Mouse (Mus musculus) frontal cortex, postnatal 25 days (tissue): ENCODE measurements at regions not wholly inside any gene's neighbourhood (a gene's known extent, or its start where the extent isn't known, plus 50 kb on each side); places are given as distances from the start of the nearest gene placed in this dataset.
"Not testable (repeated sequence)": the region's sequence is repeated elsewhere in the genome, so short reads cannot be mapped to it uniquely, and the experiment has no call there.

ENCODE experiments used
- DNase-seq, 2 experiments: peaks; one replicate each; pipeline ENCODE4 v3.0.0; 2022; ENCODE audit warnings: low spot score in 2 of 2

DNA sequence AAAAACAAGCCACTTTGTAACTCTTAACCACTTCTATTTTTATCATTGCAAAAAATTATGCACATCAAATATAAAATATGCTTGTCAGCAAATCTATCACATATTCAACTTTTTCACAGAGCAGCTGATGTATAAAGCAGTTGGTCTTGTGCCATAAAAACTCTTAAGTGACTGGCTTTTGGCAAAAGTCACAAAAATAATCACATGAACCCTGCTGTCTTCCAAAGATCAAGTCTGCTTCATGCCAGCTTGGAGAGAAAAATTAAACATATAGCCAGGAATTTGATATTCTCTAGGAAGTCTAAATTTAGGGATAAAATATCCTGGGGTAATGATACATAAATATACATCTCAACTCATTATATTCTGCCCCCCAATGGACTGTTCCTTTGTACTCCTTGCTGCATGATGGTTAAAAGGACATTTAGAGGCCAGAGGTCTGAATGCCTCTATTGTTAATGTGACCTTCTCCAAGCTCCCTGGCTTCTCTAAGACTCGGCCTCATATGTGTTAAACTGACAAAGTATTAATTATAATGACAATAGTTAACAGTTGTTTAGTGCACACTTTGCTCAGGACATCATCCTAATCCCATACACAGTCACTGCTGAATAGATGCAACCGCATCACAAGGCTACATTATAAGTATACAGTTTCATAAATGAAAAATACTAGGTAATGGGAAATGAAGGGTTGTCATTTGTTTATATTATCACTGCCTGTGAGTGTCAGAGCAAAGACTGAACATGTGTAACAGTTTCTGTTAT is 422.9 kb upstream of the Hs3st1 start:
- DNase-seq: no peak

DNA sequence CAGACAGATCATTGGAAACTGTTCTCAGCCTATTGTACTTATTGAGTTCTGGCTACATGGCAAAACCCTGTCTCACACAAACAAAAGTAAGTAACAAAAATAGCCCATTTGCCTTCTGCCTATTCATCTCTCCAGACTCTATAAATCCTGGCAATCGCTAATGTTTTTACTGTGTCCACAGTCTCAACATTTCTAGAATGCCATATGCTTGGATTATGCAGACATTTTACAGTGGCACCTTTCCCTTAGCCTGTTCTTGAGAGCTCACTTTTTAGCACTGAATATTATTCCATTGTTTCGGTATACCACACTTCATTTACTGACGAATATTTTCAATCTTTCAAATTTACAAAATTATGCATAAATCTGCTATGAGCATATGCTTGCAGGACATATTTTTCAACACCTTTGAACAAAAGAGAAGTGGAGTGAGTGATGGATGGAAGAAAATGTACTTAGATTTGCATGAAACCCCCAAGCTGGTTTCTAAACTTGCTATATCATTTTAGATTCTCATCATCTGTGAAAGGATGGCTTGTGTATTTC is 381.5 kb upstream of the Hs3st1 start:
- no peak for DNase-seq

DNA sequence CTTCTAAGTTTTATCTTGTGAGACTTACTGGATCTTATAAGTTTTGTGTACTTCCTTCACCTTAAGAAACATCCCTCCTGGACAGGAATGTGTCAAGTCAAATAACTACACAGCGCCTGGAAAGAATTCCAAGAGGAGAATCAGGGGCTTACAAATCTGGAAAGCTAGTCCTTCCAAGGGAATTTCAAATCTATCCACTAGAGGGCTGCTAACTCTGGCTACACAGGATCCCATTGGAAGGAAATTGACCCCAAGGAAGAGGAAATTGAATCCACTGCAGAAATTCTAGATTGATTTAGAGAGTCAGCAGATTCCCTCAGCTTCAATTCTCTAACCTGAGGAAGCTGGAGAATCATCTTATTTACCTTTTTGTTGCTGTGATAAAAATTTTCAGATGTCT is 369.1 kb upstream of the Hs3st1 start:
- DNase-seq: no peak

- DNase-seq: no peak
These were observed 361.6 kb upstream of the Hs3st1 start for GRCm38 (mm10) chr5:40116849-40117248.

- not testable (repeated sequence) for DNase-seq
These were observed 334.3 kb upstream of the Hs3st1 start for GRCm38 (mm10) chr5:40089576-40089975.

GRCm38 (mm10) chr5:40045288-40045687 is 290.0 kb upstream of the Hs3st1 start:
- no peak for DNase-seq

GRCm38 (mm10) chr5:40034452-40034851 is 279.2 kb upstream of the Hs3st1 start:
- no peak for DNase-seq

DNA sequence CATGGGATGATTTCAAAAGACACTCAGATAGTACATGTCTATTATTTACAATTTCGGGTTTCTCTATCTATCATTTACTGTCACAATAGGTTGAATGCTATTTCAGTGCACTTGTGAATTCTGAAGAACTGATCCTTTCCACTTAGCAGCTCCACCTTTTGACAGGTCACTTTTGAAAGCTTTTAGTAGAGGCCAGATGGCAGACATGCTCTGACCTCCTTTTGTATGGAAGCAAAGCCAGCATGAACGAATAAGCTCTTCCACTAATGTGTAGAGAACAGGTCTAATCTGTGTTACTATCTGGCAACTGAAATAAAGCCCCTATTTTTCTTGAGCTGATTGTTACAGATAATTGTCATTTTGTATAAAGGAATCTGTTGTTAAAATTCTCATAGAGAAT is 278.4 kb upstream of the Hs3st1 start:
- DNase-seq: no peak

DNA sequence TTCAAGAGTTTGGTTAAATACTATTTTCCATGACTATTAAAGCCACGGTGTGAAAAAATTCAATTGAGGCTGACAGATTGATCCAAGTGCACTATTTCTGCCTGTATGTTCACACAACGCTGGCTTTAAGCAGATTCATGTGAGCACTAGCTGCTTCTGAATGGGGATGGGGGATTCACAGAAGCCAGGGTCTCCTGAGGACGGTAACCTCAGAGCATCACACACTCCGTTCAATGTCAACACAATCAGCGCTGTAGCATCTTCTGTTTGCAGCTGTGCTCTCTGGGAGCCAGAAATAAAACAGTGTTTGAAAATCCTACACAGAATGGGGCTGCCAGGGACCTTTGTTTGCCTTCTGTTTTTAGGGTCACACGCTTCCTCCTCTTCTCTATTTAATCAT is 275.0 kb upstream of the Hs3st1 start:
- no peak for DNase-seq

GRCm38 (mm10) chr5:40015946-40016345 is 260.7 kb upstream of the Hs3st1 start:
- DNase-seq: no peak

GRCm38 (mm10) chr5:39988039-39988438 is 232.8 kb upstream of the Hs3st1 start:
- DNase-seq: no peak

GRCm38 (mm10) chr5:39964371-39964770 is 209.1 kb upstream of the Hs3st1 start:
- no peak for DNase-seq

- DNase-seq: peak in 1 of 2 experiments; percentile 5
These were observed 205.7 kb upstream of the Hs3st1 start for GRCm38 (mm10) chr5:39960981-39961380.

- DNase-seq: no peak
These were observed 180.3 kb upstream of the Hs3st1 start for GRCm38 (mm10) chr5:39935564-39935963.

GRCm38 (mm10) chr5:39931890-39932289 is 176.6 kb upstream of the Hs3st1 start:
- no peak for DNase-seq

DNA sequence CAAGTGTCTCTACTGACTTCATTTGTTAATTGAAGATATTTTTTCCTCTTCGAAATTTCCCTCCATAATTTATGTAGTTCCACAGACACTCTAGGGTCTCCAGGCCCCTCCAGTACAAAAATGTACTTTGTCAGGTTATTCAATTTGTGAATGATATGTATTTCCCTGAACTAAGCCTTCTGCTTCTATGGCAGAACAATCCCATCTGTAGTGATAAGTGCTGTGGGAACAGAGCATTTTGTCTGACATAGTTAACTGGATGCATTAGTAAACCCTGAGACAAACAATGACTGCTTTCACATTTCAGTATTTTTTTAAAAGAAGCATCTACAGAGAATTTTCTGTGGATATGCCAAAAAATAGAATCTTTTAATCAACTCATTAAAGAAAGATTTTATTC is 154.1 kb upstream of the Hs3st1 start:
- DNase-seq: no peak

- DNase-seq: no peak
These were observed 116.4 kb upstream of the Hs3st1 start for GRCm38 (mm10) chr5:39871723-39872085.

GRCm38 (mm10) chr5:39870835-39871722 is 115.8 kb upstream of the Hs3st1 start:
- DNase-seq: no peak

GRCm38 (mm10) chr5:39857192-39857591 is 101.9 kb upstream of the Hs3st1 start:
- DNase-seq: no peak

- no peak for DNase-seq
These were observed 101.4 kb upstream of the Hs3st1 start for GRCm38 (mm10) chr5:39856616-39857156.

- no peak for DNase-seq
These were observed 100.7 kb upstream of the Hs3st1 start for GRCm38 (mm10) chr5:39855685-39856615.
